Mouse (Mus musculus) kidney, embryonic 14.5 days (tissue): ENCODE measurements around the gene Itpkc. TPM values are rescaled to one million over a fixed set of nuclear protein-coding genes. Genes with fewer than 3 reads are reported as not detected.

Experiments used
- ATAC-seq: fragments of 200-750 bp; cut with Nextera tagmentation; 2 replicates; pipeline ENCODE4 v1.8.0; 2017; ENCODE audit warnings: moderate number of reproducible peaks, mild to moderate bottlenecking, moderate TSS enrichment, moderate library complexity; ENCODE audit not compliant: low FRiP score, low TSS enrichment
- H3K27ac ChIP-seq: fragments of 300-500 bp; sonication (generic); 2 replicates; pipeline ENCODE4 v1.5.1; 2014; ENCODE audit warnings: low read depth, mild to moderate bottlenecking, low read length, moderate library complexity, mixed read lengths
- H3K27me3 ChIP-seq: fragments of 300-500 bp; sonication (generic); 2 replicates; pipeline ENCODE4 v1.6.1; 2014; ENCODE audit warnings: mild to moderate bottlenecking, low read length; ENCODE audit not compliant: control insufficient read depth, insufficient read depth
- H3K36me3 ChIP-seq: fragments of 300-500 bp; sonication (generic); 2 replicates; pipeline ENCODE4 v1.6.1; 2014; ENCODE audit warnings: low read length, mixed read lengths; ENCODE audit not compliant: control insufficient read depth, insufficient read depth
- H3K4me1 ChIP-seq: fragments of 300-500 bp; sonication (generic); 2 replicates; pipeline ENCODE4 v1.6.1; 2014; ENCODE audit warnings: low read length, mixed read lengths; ENCODE audit not compliant: control insufficient read depth, insufficient read depth
- H3K4me2 ChIP-seq: fragments of 300-500 bp; sonication (generic); replicated peaks from 2 replicates; pipeline ENCODE4 v1.6.1; 2014; ENCODE audit warnings: low read depth, mild to moderate bottlenecking, low read length
- H3K4me3 ChIP-seq: fragments of 300-500 bp; sonication (generic); 2 replicates; pipeline ENCODE4 v1.5.1; 2014; ENCODE audit warnings: mild to moderate bottlenecking, low read length
- H3K9ac ChIP-seq: fragments of 300-500 bp; sonication (generic); 2 replicates; pipeline ENCODE4 v1.6.1; 2014; ENCODE audit warnings: low read depth, mild to moderate bottlenecking, low read length, moderate library complexity
- H3K9me3 ChIP-seq: fragments of 300-500 bp; sonication (generic); 2 replicates; pipeline ENCODE4 v1.6.1; 2016; ENCODE audit warnings: low read length; ENCODE audit not compliant: control insufficient read depth
- WGBS: fragments of 180-500 bp; shearing (Covaris S2); extraction: QIAGEN DNeasy Blood & Tissue Kit; methylation state at CpG from one replicate; pipeline ENCODE4 v1.1.7; 2014; 5-methylcytosine and 5-hydroxymethylcytosine counted together
- microRNA counts: library from miRNA; unstranded; fragments of <30 nt; microRNA quantifications from one replicate; lab custom pipeline; 2017
- microRNA-seq: library from miRNA; unstranded; fragments of <30 nt; microRNA quantifications from one replicate; pipeline ENCODE4, GENCODE M21; 2016
- polyA plus RNA-seq: library from polyadenylated mRNA; unstranded; fragments of >200 nt; fragmentation: Nextera tagmentation; extraction: Ambion mirVana; gene quantifications from 2 replicates; pipeline ENCODE4 v1.2.1, GENCODE M21; 2014

Itpkc gene
- polyA plus RNA-seq, 1 experiment from 2014 or later: 5.2 TPM

DNA sequence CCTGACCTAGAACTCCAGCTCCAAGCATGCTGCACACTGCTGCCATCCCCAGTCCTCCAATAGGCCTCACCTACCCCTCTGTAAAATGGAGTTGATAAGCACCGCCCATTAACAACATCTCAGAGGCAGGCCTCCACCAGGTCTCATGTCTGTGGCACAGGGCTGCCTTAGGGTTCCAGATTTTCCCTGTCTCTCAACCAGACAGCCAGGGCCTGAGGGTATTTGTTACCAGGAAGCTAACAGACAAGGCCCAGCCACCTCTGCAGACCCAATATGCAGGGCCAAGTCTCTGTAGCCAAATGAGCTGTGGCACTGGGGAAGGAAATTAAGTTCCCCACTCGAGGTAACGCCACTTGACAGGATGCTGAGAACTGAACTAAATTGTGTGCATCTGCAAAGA, 67.5 kb downstream of the Itpkc start:
- Histone ChIP-seq H3K4me3 (no peak overlapping the region), H3K4me2 (no peak overlapping the region), H3K27me3 (no peaks in the 10 kb centered on the region), H3K9me3 (no peaks in the 10 kb centered on the region), H3K36me3 (peaks cover 63% of the 10 kb centered on the region), H3K27ac (no peak overlapping the region), H3K9ac (no peak overlapping the region), H3K4me1 (peaks cover 38% of the 10 kb centered on the region)
- ATAC-seq: no peak
- 85% methylated on average over 3 of the region's 3 CpGs for WGBS

DNA sequence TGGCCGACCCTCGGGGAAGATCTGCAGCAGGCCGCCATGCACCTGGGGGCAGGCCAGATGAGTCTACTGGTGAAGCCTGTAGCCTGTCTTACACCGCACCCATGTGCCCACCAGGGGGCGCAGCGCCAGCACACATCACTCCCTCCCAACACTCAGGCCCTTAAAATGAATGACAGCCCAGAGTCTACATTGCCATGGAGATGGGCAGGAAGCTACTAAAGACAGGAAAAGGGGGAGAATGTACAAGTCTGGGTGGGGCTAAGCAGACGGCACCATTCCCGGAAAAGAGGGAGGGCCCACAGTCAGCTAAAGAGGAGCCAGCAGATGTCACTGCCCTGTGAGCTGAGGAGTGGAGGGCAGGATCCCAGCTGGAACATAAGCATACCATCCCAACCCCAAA, 68.6 kb downstream of the Itpkc start:
- ATAC-seq: peak; percentile 92
- Histone ChIP-seq H3K27ac (no peak overlapping the region), H3K4me2 (no peak overlapping the region), H3K4me1 (peaks cover 30% of the 10 kb centered on the region), H3K9ac (no peak overlapping the region), H3K9me3 (no peaks in the 10 kb centered on the region), H3K36me3 (peaks cover 60% of the 10 kb centered on the region), H3K4me3 (no peak overlapping the region), H3K27me3 (no peaks in the 10 kb centered on the region)
- 11% methylated on average over 8 of the region's 8 CpGs for WGBS

DNA sequence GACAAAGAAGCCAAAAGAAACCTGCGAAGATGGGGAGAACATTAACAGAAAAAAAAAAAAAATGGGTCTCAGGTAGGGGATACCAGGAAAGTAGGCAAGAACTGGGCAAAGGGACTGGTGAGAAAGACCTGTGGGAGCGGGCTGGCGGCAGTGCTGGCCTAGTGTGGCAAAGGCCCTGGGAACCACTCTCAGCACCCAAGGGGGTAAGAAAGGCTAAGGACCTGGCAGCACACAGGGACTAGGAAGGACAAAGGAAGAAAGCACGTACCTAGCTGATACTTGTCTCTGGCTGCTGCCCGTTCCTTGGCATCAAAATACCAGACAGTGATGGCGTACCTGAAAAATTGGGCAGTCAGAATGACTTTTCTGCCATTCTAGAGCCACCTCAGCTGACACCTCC, 69.2 kb downstream of the Itpkc start:
- WGBS: 88% methylated on average over 6 of the region's 6 CpGs
- H3K4me3 ChIP-seq: no peak overlapping the region
- no peaks in the 10 kb centered on the region for H3K27me3 ChIP-seq
- H3K4me1 ChIP-seq: peaks cover 24% of the 10 kb centered on the region
- H3K9ac ChIP-seq: no peak overlapping the region
- H3K36me3 ChIP-seq: peaks cover 54% of the 10 kb centered on the region
- no peak for ATAC-seq
- H3K27ac ChIP-seq: no peak overlapping the region
- H3K9me3 ChIP-seq: no peaks in the 10 kb centered on the region
- no peak overlapping the region for H3K4me2 ChIP-seq

- H3K4me3 ChIP-seq: no peak overlapping the region
- H3K4me1 ChIP-seq: peaks cover 13% of the 10 kb centered on the region; the same call in 1 of the 2 replicates
- peaks cover 46% of the 10 kb centered on the region for H3K36me3 ChIP-seq
- H3K9ac ChIP-seq: no peak overlapping the region
- no peaks in the 10 kb centered on the region for H3K9me3 ChIP-seq
- ATAC-seq: no peak
- no peaks in the 10 kb centered on the region for H3K27me3 ChIP-seq
- no peak overlapping the region for H3K27ac ChIP-seq
- H3K4me2 ChIP-seq: no peak overlapping the region
- 98% methylated on average over 9 of the region's 9 CpGs for WGBS
These were observed 70.3 kb downstream of the Itpkc start for GRCm38 (mm10) chr7:27158171-27158570.

MicroRNAs within 50 kb of the gene (microRNA counts, 519-probe panel; counts per million panel counts)
- microRNA mmu-miR-1191 (lab: Ali Mortazavi, UCI): not detected

Small RNA genes within 50 kb of the gene (microRNA-seq; reads per million reads assigned to microRNA genes)
- gene Mir1191 (4.6 reads per million, percentile 19 among the genes with 10 or more reads in this experiment), gene Mir3101 (not detected)

Other genes with a start within 250 kb of the Itpkc start
- gene Cyp2a12, start 199.6 kb downstream of the Itpkc start, polyA plus RNA-seq: not detected in 2 replicates
- gene Cyp2f2, start 108.8 kb downstream of the Itpkc start, polyA plus RNA-seq: not detected in 2 replicates
- gene Cyp2t4, start 74.9 kb downstream of the Itpkc start, polyA plus RNA-seq: not detected in 2 replicates
- 33.1 and 37.8 TPM in 2 replicates for gene Egln2, start 61.9 kb downstream of the Itpkc start, polyA plus RNA-seq
- 51.5 and 60.2 TPM in 2 replicates for gene Rab4b, start 49.8 kb downstream of the Itpkc start, polyA plus RNA-seq
- gene Gm21983, start 47.6 kb downstream of the Itpkc start, polyA plus RNA-seq: not detected in 2 replicates
- 24.5 and 30.8 TPM in 2 replicates for gene Mia, start 47.5 kb downstream of the Itpkc start, polyA plus RNA-seq
- gene BC024978, start 32.9 kb downstream of the Itpkc start, polyA plus RNA-seq: 2.9 and 4.5 TPM in 2 replicates
- 322 and 327 TPM in 2 replicates for gene Snrpa, start 32.4 kb downstream of the Itpkc start, polyA plus RNA-seq
- 15.9 and 17.1 TPM in 2 replicates for gene Coq8b, start 4.4 kb upstream of the Itpkc start, polyA plus RNA-seq
- 9.1 and 10.8 TPM in 2 replicates for gene Numbl, start 29.8 kb upstream of the Itpkc start, polyA plus RNA-seq
- gene Ltbp4, start 109.0 kb upstream of the Itpkc start, polyA plus RNA-seq: 23.4 and 26.0 TPM in 2 replicates
- gene Shkbp1, start 127.4 kb upstream of the Itpkc start, polyA plus RNA-seq: 38.4 and 41.0 TPM in 2 replicates
- gene Gm20479, start 128.8 kb upstream of the Itpkc start, polyA plus RNA-seq: 1.9 TPM in 1 of 2 replicates, not detected in the other
- 0.39 and 0.54 TPM in 2 replicates for gene Sptbn4, start 219.0 kb upstream of the Itpkc start, polyA plus RNA-seq
- 40.6 and 41.2 TPM in 2 replicates for gene Blvrb, start 219.3 kb upstream of the Itpkc start, polyA plus RNA-seq
- 25.1 TPM in 2 replicates for gene Sertad3, start 245.1 kb upstream of the Itpkc start, polyA plus RNA-seq